ENCODE assay signal across 8 mouse cellular contexts in genomic region chr8:80738388-80739154, GRCm38 (mm10). TPM values are rescaled to one million over a fixed set of nuclear protein-coding genes. Genes with fewer than 3 reads are reported as not detected.
DNase-seq lines count a peak whose midpoint lies in the region; ATAC-seq and TF ChIP-seq lines count a peak whose summit lies in the region.

No protein-coding gene starts in this region.

- H3K4me1 ChIP-seq in hindbrain, embryonic 12.5 days: peaks cover 5% of the 10 kb centered on the region

- TF ChIP-seq CTCF in left cerebral cortex, adult 2 months (IDR thresholded peaks at IDR 0.05): no peak

- peaks cover 19% of the 10 kb centered on the region for H3K36me3 ChIP-seq in hindbrain, embryonic 12.5 days

- H3K9me3 ChIP-seq in hindbrain, embryonic 12.5 days (replicated peaks): no peaks in the 10 kb centered on the region

- H3K4me2 ChIP-seq in hindbrain, embryonic 12.5 days (replicated peaks): peak overlapping the region; percentile 68

- intact Hi-C loops in left cerebral cortex, adult 2 months (cut with DNase I): no loop called here

- H3K4me3 ChIP-seq in hindbrain, embryonic 12.5 days: peak overlapping the region; percentile 78
- H3K4me3 ChIP-seq in left cerebral cortex, adult 2 months: peak overlapping the region; percentile 93

- H3K27ac ChIP-seq in hindbrain, embryonic 12.5 days: peak overlapping the region; percentile 98
- peak overlapping the region; percentile 96 for H3K27ac ChIP-seq in left cerebral cortex, adult 2 months

- DNase-seq in ZHBTc4 (ENCODE audit: low read depth, low spot score): peak; percentile 66
- peak; percentile 62 to 66 for DNase-seq in cerebellum, postnatal 14 days
- DNase-seq in frontal cortex, postnatal 14 days (ENCODE audit: low spot score in 2 of 2): peak; percentile 46 to 51
- DNase-seq in left cerebral cortex, adult 2 months (ENCODE audit: extremely low spot score in 1 of 2, low spot score in 2 of 2): peak; percentile 64 to 68
- peak; percentile 69 to 72 for DNase-seq in right cerebral cortex, postnatal 10 days (ENCODE audit: low spot score in 2 of 2)
- DNase-seq in urinary bladder, postnatal 25 days (ENCODE audit: low spot score): peak; percentile 30

- H3K27me3 ChIP-seq in hindbrain, embryonic 12.5 days: no peaks in the 10 kb centered on the region

- peak; percentile 88 for ATAC-seq in hindbrain, embryonic 12.5 days (ENCODE audit: low FRiP score)
- peak; percentile 48 for ATAC-seq in megakaryocyte, adult 5-6 weeks (ENCODE audit: poor library complexity, severe bottlenecking)

- under 1% methylated on average over 81 of the region's 84 CpGs for WGBS in hindbrain, embryonic 12.5 days

- H3K9ac ChIP-seq in hindbrain, embryonic 12.5 days: peak overlapping the region; percentile 96

RNA-seq across cellular contexts. Expression of gene Smarca5, which starts 0.7 kb away (rescaled TPM):
- polyA plus RNA-seq in hindbrain, embryonic 12.5 days (2016; fragmentation: Nextera tagmentation; extraction: Ambion mirVana): 144 and 154 TPM in 2 replicates
- total RNA-seq in left cerebral cortex, adult 2 months (2021): 10 to 100 TPM; 60.7 to 61.0 TPM
- 69.7 and 76.6 TPM in 2 replicates for total RNA-seq in megakaryocyte, adult 5-6 weeks (2015)
- total RNA-seq in megakaryocyte, adult 5-6 weeks (2017): 122 and 140 TPM in 2 replicates

Comparison
In these comparisons a context has a peak if more than half of its experiments do, and no peak if none do; other contexts are left out.
1. Peak in every context shown above with its lines: DNase-seq, ATAC-seq, H3K4me3 ChIP-seq and H3K27ac ChIP-seq.